Comparison of ENCODE assay signal across 13 mouse cellular contexts in genomic region chr12:110438367-110438973, GRCm38 (mm10). TPM values are rescaled to one million over a fixed set of nuclear protein-coding genes. Genes with fewer than 3 reads are reported as not detected.
DNase-seq lines count a peak whose midpoint lies in the region; ATAC-seq and TF ChIP-seq lines count a peak whose summit lies in the region.
"Had no signal": no experiment of that assay in that cellular context is flagged by ENCODE, and none has a peak within 500 bp of the region (broad histone marks: within the 10 kb centered on the region; RNA-seq: fewer than 3 reads in every experiment).

No protein-coding gene starts in this region.

- no peak overlapping the region for H3K4me2 ChIP-seq in intestine, embryonic 15.5 days (replicated peaks)
- H3K4me2 ChIP-seq: heart, embryonic 13.5 days; limb, embryonic 15.5 days; midbrain, embryonic 12.5 days had no signal

- no peak for TF ChIP-seq POLR2A in heart, adult 2 months (IDR thresholded peaks at IDR 0.05; ENCODE audit: insufficient read depth, low read depth, low read length)

- no peaks in the 10 kb centered on the region for H3K4me1 ChIP-seq in heart, adult 2 months (ENCODE audit: control insufficient read depth, insufficient read depth, low read length)
- H3K4me1 ChIP-seq in intestine, embryonic 15.5 days (replicated peaks) = peaks cover 6% of the 10 kb centered on the region; the same call in 1 of the 2 replicates
- H3K4me1 ChIP-seq: midbrain, embryonic 12.5 days had no signal

- no peaks in the 10 kb centered on the region for H3K27me3 ChIP-seq in heart, adult 2 months (ENCODE audit: control insufficient read depth, insufficient read depth, low read length)
- no peaks in the 10 kb centered on the region for H3K27me3 ChIP-seq in intestine, embryonic 15.5 days (replicated peaks)
- H3K27me3 ChIP-seq: midbrain, embryonic 12.5 days had no signal

- no peak for DNase-seq in heart, adult 2 months
- DNase-seq in heart, adult 18-20 months = no peak
- peak; percentile 30 for DNase-seq in thymus, postnatal 14 days
- DNase-seq in thymus, adult 18-20 months = no peak
- DNase-seq in thymus, postnatal 4 days = peak; percentile 24
- no peak for DNase-seq in frontal cortex, postnatal 14 days (ENCODE audit: low spot score in 2 of 2)
- DNase-seq in adrenal gland, postnatal 25 days = no peak
- DNase-seq: cerebellum, postnatal 25 days had no signal

- no peak overlapping the region for H3K9ac ChIP-seq in heart, adult 2 months (ENCODE audit: low read depth, low read length)
- no peak overlapping the region for H3K9ac ChIP-seq in intestine, embryonic 15.5 days
- H3K9ac ChIP-seq: heart, embryonic 13.5 days; limb, embryonic 15.5 days; midbrain, embryonic 12.5 days had no signal

- WGBS in heart, adult 2 months = 54% methylated on average over 5 of the region's 5 CpGs
- 43% methylated on average over 5 of the region's 5 CpGs for WGBS in intestine, embryonic 15.5 days

- H3K36me3 ChIP-seq in heart, adult 2 months (ENCODE audit: control insufficient read depth, insufficient read depth, low read length) = no peaks in the 10 kb centered on the region
- H3K36me3 ChIP-seq in intestine, embryonic 15.5 days = no peaks in the 10 kb centered on the region
- H3K36me3 ChIP-seq: heart, embryonic 13.5 days; limb, embryonic 15.5 days; midbrain, embryonic 12.5 days had no signal

- no peaks in the 10 kb centered on the region for H3K79me2 ChIP-seq in heart, adult 2 months (replicated peaks; ENCODE audit: control insufficient read depth, insufficient read depth, low read length)

- no peak for TF ChIP-seq EP300 in heart, adult 2 months (IDR thresholded peaks at IDR 0.05; ENCODE audit: insufficient read depth, low read depth, low read length)

- H3K9me3 ChIP-seq in intestine, embryonic 15.5 days = no peaks in the 10 kb centered on the region
- H3K9me3 ChIP-seq: limb, embryonic 15.5 days; midbrain, embryonic 12.5 days had no signal

- intact Hi-C loops in heart, adult 2 months (cut with DNase I) = no loop called here

- no peak overlapping the region for H3K4me3 ChIP-seq in heart, adult 2 months
- no peak overlapping the region for H3K4me3 ChIP-seq in intestine, embryonic 15.5 days (replicated peaks)
- H3K4me3 ChIP-seq: heart, embryonic 13.5 days; limb, embryonic 15.5 days; midbrain, embryonic 12.5 days had no signal

- peak; percentile 40 for TF ChIP-seq CTCF in heart, adult 2 months (IDR thresholded peaks at IDR 0.05)

- no peak overlapping the region for H3K27ac ChIP-seq in heart, adult 2 months
- H3K27ac ChIP-seq in intestine, embryonic 15.5 days = no peak overlapping the region
- H3K27ac ChIP-seq: heart, embryonic 13.5 days; limb, embryonic 15.5 days; midbrain, embryonic 12.5 days had no signal

- peak; percentile 72 for ATAC-seq in intestine, embryonic 15.5 days
- ATAC-seq: forebrain, embryonic 14.5 days had no signal

RNA-seq across cellular contexts. Expression of gene Ppp2r5c, which starts 8.4 kb away (rescaled TPM):
- total RNA-seq in heart, adult 2 months (2021) = 10 to 100 TPM; 90.9 to 93.7 TPM
- polyA plus RNA-seq in heart, adult 2 months (2012; rRNA removed) = 41.7 and 73.9 TPM in 2 replicates
- total RNA-seq in heart, adult 18-20 months (2021) = 10 to 100 TPM; 91.7 to 91.9 TPM
- 140 and 162 TPM in 2 replicates for polyA plus RNA-seq in intestine, embryonic 15.5 days (2015; fragmentation: Nextera tagmentation; extraction: Ambion mirVana)
- 98.6 and 115 TPM in 2 replicates for total RNA-seq in adrenal gland, postnatal 25 days (2021)

Comparison
In these comparisons a context has a peak if more than half of its experiments do, and no peak if none do; other contexts are left out.
1. DNase-seq: peak in thymus, postnatal 14 days (single experiment) and thymus, postnatal 4 days (single experiment); none in heart, adult 2 months (0 of 2), heart, adult 18-20 months (0 of 2), thymus, adult 18-20 months (0 of 2), frontal cortex, postnatal 14 days (0 of 2) and adrenal gland, postnatal 25 days (single experiment).